34 mouse cellular contexts compared by ENCODE assay signal in genomic region chr11:97509058-97509457, GRCm38 (mm10). TPM values are rescaled to one million over a fixed set of nuclear protein-coding genes. Genes with fewer than 3 reads are reported as not detected.
DNase-seq lines count a peak whose midpoint lies in the region; ATAC-seq and TF ChIP-seq lines count a peak whose summit lies in the region.
"Had no signal": no experiment of that assay in that cellular context is flagged by ENCODE, and none has a peak within 500 bp of the region (broad histone marks: within the 10 kb centered on the region; RNA-seq: fewer than 3 reads in every experiment).

No protein-coding gene starts in this region.

- peaks cover 3% of the 10 kb centered on the region; the same call in 1 of the 2 replicates for H3K36me3 ChIP-seq in midbrain, embryonic 16.5 days (ENCODE audit: control insufficient read depth, insufficient read depth, low read length)
- no peaks in the 10 kb centered on the region; the same call in 1 of the 2 replicates for H3K36me3 ChIP-seq in midbrain, embryonic 13.5 days
- H3K36me3 ChIP-seq in E14TG2a.4 (ENCODE audit: insufficient read depth, low read length): no peaks in the 10 kb centered on the region
- H3K36me3 ChIP-seq: embryonic facial prominence, embryonic 13.5 days; forebrain, embryonic 10.5 days; forebrain, embryonic 15.5 days; G1E; heart, embryonic 13.5 days; hindbrain, embryonic 15.5 days had no signal

- no peak overlapping the region for H3K9ac ChIP-seq in midbrain, embryonic 16.5 days (ENCODE audit: low read depth, low read length)
- H3K9ac ChIP-seq in midbrain, embryonic 13.5 days (replicated peaks): no peak overlapping the region
- H3K9ac ChIP-seq: embryonic facial prominence, embryonic 13.5 days; forebrain, embryonic 15.5 days; heart, embryonic 13.5 days; hindbrain, embryonic 15.5 days; liver, embryonic 14.5 days; lung, embryonic 14.5 days; neural tube, embryonic 13.5 days had no signal

- 51% methylated on average over 5 of the region's 5 CpGs for WGBS in midbrain, embryonic 16.5 days
- 66% methylated on average over 5 of the region's 5 CpGs for WGBS in midbrain, embryonic 13.5 days
- 58% methylated on average over 5 of the region's 5 CpGs for WGBS in cerebellum, adult 2 months

- no peak for TF ChIP-seq POLR2A in cerebellum, adult 2 months (IDR thresholded peaks at IDR 0.05; ENCODE audit: borderline replicate concordance, insufficient read depth, low read length)

- peaks cover 9% of the 10 kb centered on the region for H3K4me1 ChIP-seq in midbrain, embryonic 16.5 days (ENCODE audit: control insufficient read depth, insufficient read depth, low read length)
- H3K4me1 ChIP-seq in midbrain, embryonic 13.5 days (replicated peaks): peaks cover 24% of the 10 kb centered on the region
- peaks cover 71% of the 10 kb centered on the region for H3K4me1 ChIP-seq in E14TG2a.4 (replicated peaks; ENCODE audit: low read depth, low read length)
- H3K4me1 ChIP-seq in cerebellum, adult 2 months (ENCODE audit: control insufficient read depth, insufficient read depth, low read length): peaks cover 23% of the 10 kb centered on the region

- no peak for ATAC-seq in midbrain, embryonic 16.5 days
- no peak for ATAC-seq in midbrain, embryonic 13.5 days
- ATAC-seq: forebrain, embryonic 15.5 days had no signal

- no peak for TF ChIP-seq CTCF in E14TG2a.4 (conservative IDR thresholded peaks at IDR 0.05; ENCODE audit: low read length)
- TF ChIP-seq CTCF in cerebellum, adult 2 months (IDR thresholded peaks at IDR 0.05; ENCODE audit: borderline replicate concordance, insufficient read depth, low read depth, low read length): no peak

- H3K4me3 ChIP-seq in midbrain, embryonic 16.5 days (ENCODE audit: low read depth, low read length): no peak overlapping the region
- no peak overlapping the region for H3K4me3 ChIP-seq in midbrain, embryonic 13.5 days (replicated peaks)
- peak overlapping the region; percentile 26; the same call in 1 of the 2 replicates for H3K4me3 ChIP-seq in E14TG2a.4 (replicated peaks; ENCODE audit: low read length)
- no peak overlapping the region for H3K4me3 ChIP-seq in cerebellum, adult 2 months (replicated peaks; ENCODE audit: insufficient read depth, low read depth, low read length)
- H3K4me3 ChIP-seq: embryonic facial prominence, embryonic 13.5 days; forebrain, embryonic 10.5 days; forebrain, embryonic 15.5 days; heart, embryonic 13.5 days; hindbrain, embryonic 15.5 days; neural tube, embryonic 13.5 days had no signal

- no peak overlapping the region for H3K4me2 ChIP-seq in midbrain, embryonic 16.5 days (ENCODE audit: low read length)
- H3K4me2 ChIP-seq in midbrain, embryonic 13.5 days (replicated peaks): no peak overlapping the region
- H3K4me2 ChIP-seq: embryonic facial prominence, embryonic 13.5 days; forebrain, embryonic 15.5 days; heart, embryonic 13.5 days; hindbrain, embryonic 15.5 days; lung, embryonic 14.5 days; neural tube, embryonic 13.5 days had no signal

- peak overlapping the region; percentile 40; the same call in 1 of the 2 replicates for H3K27ac ChIP-seq in midbrain, embryonic 16.5 days (ENCODE audit: low read length)
- H3K27ac ChIP-seq in midbrain, embryonic 13.5 days: no peak overlapping the region
- no peak overlapping the region for H3K27ac ChIP-seq in cerebellum, adult 2 months (ENCODE audit: insufficient read depth, low read length)
- H3K27ac ChIP-seq: embryonic facial prominence, embryonic 13.5 days; forebrain, embryonic 15.5 days; heart, embryonic 13.5 days; hindbrain, embryonic 15.5 days; liver, embryonic 14.5 days; neural tube, embryonic 13.5 days had no signal

- no peaks in the 10 kb centered on the region for H3K9me3 ChIP-seq in midbrain, embryonic 16.5 days (replicated peaks; ENCODE audit: control insufficient read depth, low read length, poor library complexity, severe bottlenecking)
- no peaks in the 10 kb centered on the region for H3K9me3 ChIP-seq in midbrain, embryonic 13.5 days
- no peaks in the 10 kb centered on the region for H3K9me3 ChIP-seq in E14TG2a.4 (ENCODE audit: low read length)
- H3K9me3 ChIP-seq: embryonic facial prominence, embryonic 13.5 days; forebrain, embryonic 10.5 days; forebrain, embryonic 15.5 days; G1E; heart, embryonic 13.5 days; hindbrain, embryonic 15.5 days; megakaryocyte, embryonic 14.5 days; neural tube, embryonic 13.5 days had no signal

- DNase-seq in 416B (ENCODE audit: low read depth): peak; percentile 75
- peak; percentile 47 for DNase-seq in thymus, postnatal 14 days
- DNase-seq in cerebellum, adult 2 months: no peak
- DNase-seq in layer of hippocampus, adult 8-10 months (ENCODE audit: low spot score in 2 of 2): no peak
- DNase-seq: adrenal gland, postnatal 14 days; B cell, adult 2 months; cerebellum, adult 11 months; heart, postnatal 10 days; kidney, adult 18-20 months; kidney, postnatal 4 days; layer of hippocampus, adult 9-11 months; liver; lung, embryonic 14.5 days; right cerebral cortex, postnatal 4 days had no signal

- no peaks in the 10 kb centered on the region for H3K27me3 ChIP-seq in midbrain, embryonic 16.5 days (ENCODE audit: control insufficient read depth, insufficient read depth, low read depth, low read length)
- no peaks in the 10 kb centered on the region for H3K27me3 ChIP-seq in midbrain, embryonic 13.5 days
- peaks cover 7% of the 10 kb centered on the region for H3K27me3 ChIP-seq in E14TG2a.4 (ENCODE audit: insufficient read depth, low read length)
- no peaks in the 10 kb centered on the region for H3K27me3 ChIP-seq in cerebellum, adult 2 months (ENCODE audit: control insufficient read depth, insufficient read depth, low read length)
- H3K27me3 ChIP-seq: embryonic facial prominence, embryonic 13.5 days; forebrain, embryonic 15.5 days; hindbrain, embryonic 15.5 days; megakaryocyte, embryonic 14.5 days; neural tube, embryonic 13.5 days had no signal

RNA-seq across cellular contexts. Expression of gene 4933428G20Rik, which starts 8.9 kb away (rescaled TPM):
- 1.2 and 1.3 TPM in 2 replicates for polyA plus RNA-seq in midbrain, embryonic 16.5 days (2015; fragmentation: Nextera tagmentation; extraction: Ambion mirVana)
- 0.88 and 1.2 TPM in 2 replicates for polyA plus RNA-seq in midbrain, embryonic 13.5 days (2015; fragmentation: Nextera tagmentation; extraction: Ambion mirVana)
- not detected in 2 replicates for polyA plus RNA-seq in cerebellum, adult 2 months (2012; rRNA removed)
- total RNA-seq in layer of hippocampus, adult 8-10 months (2022): under 1 TPM in 1 of 4 experiments, not detected in 3; 0.29 TPM
- total RNA-seq: adrenal gland, postnatal 14 days; G1E; gastrocnemius, adult 8-10 months; gastrocnemius, postnatal 4 days; heart, adult 8-10 months; heart, postnatal 10 days; hematopoietic stem cell, adult 5-6 weeks; left cerebral cortex, postnatal 10 days had no signal
- polyA plus RNA-seq: G1E; limb, embryonic 11.5 days; spleen, adult 2 months; urinary bladder, adult 2 months had no signal

Comparison
In these comparisons a context has a peak if more than half of its experiments do, and no peak if none do; other contexts are left out.
1. DNase-seq: peak in 416B (single experiment) and thymus, postnatal 14 days (single experiment); none in cerebellum, adult 2 months (0 of 2) and layer of hippocampus, adult 8-10 months (0 of 2).